Mouse (Mus musculus) spleen, postnatal 10 days (tissue): Measurements from ENCODE around the gene Sds.

Experiments
- DNase-seq, 2 experiments: peaks; one replicate each; pipeline ENCODE4 v3.0.0; 2021 to 2022; ENCODE audit warnings: low spot score in 2 of 2

Gene Sds

GRCm38 (mm10) chr5:120476296-120476695 lies at the start of gene Sds:
TSS of gene Sds (plus strand) at chr5:120476526.
- DNase-seq = no peak

GRCm38 (mm10) chr5:120426572-120426971 lies 49.8 kb upstream of the Sds start:
- no peak for DNase-seq

- no peak for DNase-seq
Observed at GRCm38 (mm10) chr5:120427451-120427938, 48.8 kb upstream of the Sds start.

- no peak for DNase-seq
Observed at GRCm38 (mm10) chr5:120428189-120428838, 48.0 kb upstream of the Sds start.

- no peak for DNase-seq
Observed at GRCm38 (mm10) chr5:120428990-120429389, 47.3 kb upstream of the Sds start.

GRCm38 (mm10) chr5:120429692-120430091 lies 46.6 kb upstream of the Sds start:
- no peak for DNase-seq

- no peak for DNase-seq
Observed at GRCm38 (mm10) chr5:120431001-120431583, 45.2 kb upstream of the Sds start.

- DNase-seq = no peak
Observed at GRCm38 (mm10) chr5:120431649-120432485, 44.5 kb upstream of the Sds start, which contains the start of gene Lhx5. TSS of gene Lhx5 (plus strand) at chr5:120431699.

GRCm38 (mm10) chr5:120432486-120433015 lies 43.8 kb upstream of the Sds start:
- DNase-seq = no peak

GRCm38 (mm10) chr5:120433135-120433760 lies 43.1 kb upstream of the Sds start:
- DNase-seq = no peak

- no peak for DNase-seq
Observed at GRCm38 (mm10) chr5:120434231-120434735, 42.0 kb upstream of the Sds start.

- DNase-seq = no peak
Observed at GRCm38 (mm10) chr5:120435006-120435681, 41.2 kb upstream of the Sds start.

- DNase-seq = no peak
Observed at GRCm38 (mm10) chr5:120435731-120436501, 40.4 kb upstream of the Sds start.

GRCm38 (mm10) chr5:120436885-120437495 lies 39.3 kb upstream of the Sds start:
- no peak for DNase-seq

GRCm38 (mm10) chr5:120437539-120437938 lies 38.8 kb upstream of the Sds start:
- DNase-seq = no peak

- DNase-seq = no peak
Observed at GRCm38 (mm10) chr5:120437986-120438385, 38.3 kb upstream of the Sds start.

GRCm38 (mm10) chr5:120438469-120438868 lies 37.9 kb upstream of the Sds start:
- DNase-seq = no peak

- no peak for DNase-seq
Observed at GRCm38 (mm10) chr5:120438991-120439710, 37.2 kb upstream of the Sds start.
